Mouse (Mus musculus): Measurements from ENCODE around the gene Luzp1.

DNA sequence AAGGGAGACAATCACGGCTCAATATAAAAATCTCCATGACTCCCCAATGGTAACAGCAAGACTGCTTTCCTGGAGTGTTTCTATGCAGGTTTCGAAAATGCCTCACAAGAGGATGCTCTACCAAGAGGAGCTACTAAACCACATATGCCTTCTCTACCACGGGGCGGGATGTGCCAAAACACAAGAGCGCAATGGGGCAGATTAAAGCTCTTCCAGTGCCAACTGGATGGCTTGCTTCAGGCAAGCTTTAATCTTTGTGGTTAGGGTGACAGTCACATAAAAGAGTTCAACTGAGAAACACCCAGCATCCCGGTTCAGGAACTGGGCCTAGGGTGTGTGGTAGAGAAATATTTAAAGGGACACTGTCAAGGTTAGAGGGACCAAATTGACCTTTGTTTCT, 93.2 kb downstream of the Luzp1 start:
- TF ChIP-seq POLR2A (IDR thresholded peaks at IDR 0.05; ENCODE audit: extremely low read depth, insufficient read depth, low read length) (no peak), CTCF (IDR thresholded peaks at IDR 0.05; ENCODE audit: extremely low read depth, insufficient read depth, low read length) (no peak)

Measured in cortical plate, adult 2 months (tissue).